Mouse (Mus musculus) left cerebral cortex, postnatal 10 days (tissue): ENCODE results near the gene Katnb1. TPM values are rescaled to one million over a fixed set of nuclear protein-coding genes. Genes with fewer than 3 reads are reported as not detected.

Source experiments
- DNase-seq, 2 experiments: peaks; one replicate each; pipeline ENCODE4 v3.0.0; 2021 to 2022; ENCODE audit warnings: low spot score in 2 of 2, mixed read lengths in 1 of 2; ENCODE audit errors: extremely low spot score in 1 of 2
- intact Hi-C: fragments of 180-260 bp; cut with DNase I; formaldehyde crosslinking; loops from one replicate; pipeline ENCODE4 v1.15.1; 2025
- total RNA-seq, 2 experiments: library from RNA; stranded (reverse); gene quantifications; 2 replicates each; pipeline ENCODE4 v1.2.3; 2021

Gene Katnb1
- total RNA-seq, 2 experiments from 2014 or later: 40.9 to 45.3 TPM

GRCm38 (mm10) chr8:95136218-95136617 is 55.2 kb downstream of the Katnb1 start:
- intact Hi-C loops: loop anchor here (2.0 kb wide), 1 partner anchor 67 kb away; the partner anchor contains the start of gene Kifc3
- no peak for DNase-seq

- intact Hi-C loops: loop anchor here (2.0 kb wide), 1 partner anchor 66 kb away; the partner anchor contains the start of gene Kifc3
Observed at GRCm38 (mm10) chr8:95137201-95137600, 56.2 kb downstream of the Katnb1 start.

GRCm38 (mm10) chr8:95137641-95138098 is 56.7 kb downstream of the Katnb1 start:
- intact Hi-C loops: loop anchor here (2.0 kb wide), 1 partner anchor 65 kb away; the partner anchor contains the start of gene Kifc3

More at GRCm38 (mm10) chr8:95137201-95137600, 56.2 kb downstream of the Katnb1 start:
- no peak for DNase-seq

GRCm38 (mm10) chr8:95138341-95139050 is 57.5 kb downstream of the Katnb1 start:
- intact Hi-C loops: no loop called here
- peak in 1 of 2 experiments; percentile 48 for DNase-seq

More at GRCm38 (mm10) chr8:95137641-95138098, 56.7 kb downstream of the Katnb1 start:
- DNase-seq: peak in 1 of 2 experiments; percentile 60

- intact Hi-C loops: no loop called here
Observed at GRCm38 (mm10) chr8:95139051-95139365, 58.0 kb downstream of the Katnb1 start.

GRCm38 (mm10) chr8:95140555-95140954 is 59.6 kb downstream of the Katnb1 start:
- intact Hi-C loops: no loop called here
- DNase-seq: no peak

More at GRCm38 (mm10) chr8:95139051-95139365, 58.0 kb downstream of the Katnb1 start:
- DNase-seq: no peak

- intact Hi-C loops: no loop called here
Observed at GRCm38 (mm10) chr8:95141026-95141425, 60.0 kb downstream of the Katnb1 start.

GRCm38 (mm10) chr8:95141469-95142074 is 60.6 kb downstream of the Katnb1 start:
- intact Hi-C loops: no loop called here
- DNase-seq: no peak

More at GRCm38 (mm10) chr8:95141026-95141425, 60.0 kb downstream of the Katnb1 start:
- no peak for DNase-seq

- DNase-seq: peak; percentile 88 to 94
- intact Hi-C loops: no loop called here
Observed at GRCm38 (mm10) chr8:95142075-95142831, 61.3 kb downstream of the Katnb1 start.

- intact Hi-C loops: no loop called here
- peak; percentile 49 to 79 for DNase-seq
Observed at GRCm38 (mm10) chr8:95142985-95143804, 62.2 kb downstream of the Katnb1 start.

GRCm38 (mm10) chr8:95143805-95144630 is 63.0 kb downstream of the Katnb1 start:
- intact Hi-C loops: no loop called here
- no peak for DNase-seq

- no peak for DNase-seq
- intact Hi-C loops: no loop called here
Observed at GRCm38 (mm10) chr8:95144631-95145015, 63.6 kb downstream of the Katnb1 start.

- DNase-seq: no peak
- intact Hi-C loops: no loop called here
Observed at GRCm38 (mm10) chr8:95146044-95146745, 65.2 kb downstream of the Katnb1 start.

- DNase-seq: no peak
- intact Hi-C loops: no loop called here
Observed at GRCm38 (mm10) chr8:95146846-95147245, 65.9 kb downstream of the Katnb1 start.

- intact Hi-C loops: no loop called here
- DNase-seq: no peak
Observed at GRCm38 (mm10) chr8:95149426-95149825, 68.4 kb downstream of the Katnb1 start.

- intact Hi-C loops: no loop called here
- DNase-seq: no peak
Observed at GRCm38 (mm10) chr8:95150608-95151007, 69.6 kb downstream of the Katnb1 start.
